Mouse (Mus musculus) midbrain, postnatal 0 days (tissue): ENCODE results near the gene Ubash3b. TPM values are rescaled to one million over a fixed set of nuclear protein-coding genes. Genes with fewer than 3 reads are reported as not detected.

Experiments used
- ATAC-seq: fragments of 200-750 bp; cut with Nextera tagmentation; 2 replicates; pipeline ENCODE4 v1.8.0; 2017; ENCODE audit warnings: moderate number of reproducible peaks, mild to moderate bottlenecking, moderate TSS enrichment, moderate library complexity; ENCODE audit not compliant: low FRiP score
- DNase-seq: peaks from one replicate; pipeline ENCODE4 v3.0.0-alpha.2; 2015; ENCODE audit warnings: low spot score
- H3K27ac ChIP-seq: fragments of 300-500 bp; sonication (generic); 2 replicates; pipeline ENCODE4 v1.5.1; 2014; ENCODE audit warnings: low read depth, mild to moderate bottlenecking, low read length, mixed read lengths
- H3K27me3 ChIP-seq: fragments of 300-500 bp; sonication (generic); 2 replicates; pipeline ENCODE4 v1.6.1; 2014; ENCODE audit warnings: low read length, control low read depth, mixed read lengths; ENCODE audit not compliant: insufficient read depth
- H3K36me3 ChIP-seq: fragments of 300-500 bp; sonication (generic); 2 replicates; pipeline ENCODE4 v1.6.1; 2014; ENCODE audit warnings: low read length, control low read depth, mixed read lengths; ENCODE audit not compliant: insufficient read depth
- H3K4me1 ChIP-seq: fragments of 300-500 bp; sonication (generic); 2 replicates; pipeline ENCODE4 v1.6.1; 2014; ENCODE audit warnings: mild to moderate bottlenecking, control low read depth, antibody characterized with exemption, low read length, mixed read lengths; ENCODE audit not compliant: insufficient read depth
- H3K4me2 ChIP-seq: fragments of 300-500 bp; sonication (generic); 2 replicates; pipeline ENCODE4 v1.6.1; 2014; ENCODE audit warnings: low read depth, mild to moderate bottlenecking, low read length, mixed read lengths; ENCODE audit not compliant: poor library complexity, severe bottlenecking
- H3K4me3 ChIP-seq: fragments of 300-500 bp; sonication (generic); 2 replicates; pipeline ENCODE4 v1.5.1; 2014; ENCODE audit warnings: low read depth, mild to moderate bottlenecking, low read length, moderate library complexity
- H3K9ac ChIP-seq: fragments of 300-500 bp; sonication (generic); replicated peaks from 2 replicates; pipeline ENCODE4 v1.6.1; 2014; ENCODE audit warnings: mild to moderate bottlenecking, low read length, moderate library complexity, mixed read lengths; ENCODE audit not compliant: poor library complexity, severe bottlenecking
- H3K9me3 ChIP-seq: fragments of 300-500 bp; sonication (generic); 2 replicates; pipeline ENCODE4 v1.6.1; 2016; ENCODE audit warnings: low read length, control low read depth
- CTCF ChIP-seq: IDR thresholded peaks from 2 replicates; pipeline ENCODE4 v1.5.1; 2016; ENCODE audit warnings: antibody characterized with exemption, mild to moderate bottlenecking
- WGBS: fragments of 180-500 bp; shearing (Covaris S2); extraction: QIAGEN DNeasy Blood & Tissue Kit; methylation state at CpG from one replicate; pipeline ENCODE4 v1.1.7; 2014; 5-methylcytosine and 5-hydroxymethylcytosine counted together
- polyA plus RNA-seq: library from polyadenylated mRNA; unstranded; fragments of >200 nt; fragmentation: Nextera tagmentation; extraction: Ambion mirVana; gene quantifications from 2 replicates; pipeline ENCODE4 v1.2.1, GENCODE M21; 2015
- total RNA-seq: library from RNA; depleted of rRNA; stranded (reverse); fragments of >200 nt; gene quantifications from 2 replicates; pipeline ENCODE4 v1.2.3, GENCODE M21; 2014

Gene Ubash3b
- total and polyA plus RNA-seq, 2 experiments from 2014 or later: 23.1 to 32.3 TPM

- Histone ChIP-seq H3K27ac (no peak overlapping the region), H3K4me1 (no peaks in the 10 kb centered on the region), H3K4me3 (no peak overlapping the region), H3K36me3 (no peaks in the 10 kb centered on the region), H3K9me3 (no peaks in the 10 kb centered on the region), H3K4me2 (no peak overlapping the region), H3K27me3 (no peaks in the 10 kb centered on the region), H3K9ac (no peak overlapping the region)
- no peak for DNase-seq
- 95% methylated on average over 12 of the region's 12 CpGs for WGBS
- no peak for ATAC-seq
- TF ChIP-seq CTCF: no peak
These were observed 69.5 kb downstream of the Ubash3b start for GRCm38 (mm10) chr9:41091993-41092392.

- H3K4me2 ChIP-seq: no peak overlapping the region
- DNase-seq: no peak
- no peaks in the 10 kb centered on the region for H3K27me3 ChIP-seq
- no peak for ATAC-seq
- H3K4me1 ChIP-seq: no peaks in the 10 kb centered on the region
- no peak overlapping the region for H3K4me3 ChIP-seq
- no peaks in the 10 kb centered on the region for H3K9me3 ChIP-seq
- H3K27ac ChIP-seq: no peak overlapping the region
- no peak overlapping the region for H3K9ac ChIP-seq
- 93% methylated on average over 7 of the region's 7 CpGs for WGBS
- TF ChIP-seq CTCF: no peak
- H3K36me3 ChIP-seq: no peaks in the 10 kb centered on the region
These were observed 70.3 kb downstream of the Ubash3b start for GRCm38 (mm10) chr9:41091187-41091586.

GRCm38 (mm10) chr9:41087831-41088383 lies 73.6 kb downstream of the Ubash3b start:
- Histone ChIP-seq H3K4me2 (no peak overlapping the region), H3K9ac (no peak overlapping the region), H3K9me3 (no peaks in the 10 kb centered on the region), H3K27ac (no peak overlapping the region), H3K4me1 (no peaks in the 10 kb centered on the region), H3K27me3 (no peaks in the 10 kb centered on the region), H3K4me3 (no peak overlapping the region), H3K36me3 (no peaks in the 10 kb centered on the region)
- no peak for ATAC-seq
- WGBS: 74% methylated on average over 9 of the region's 9 CpGs
- no peak for TF ChIP-seq CTCF
- no peak for DNase-seq

- Histone ChIP-seq H3K9ac (no peak overlapping the region), H3K4me2 (no peak overlapping the region), H3K27me3 (no peaks in the 10 kb centered on the region), H3K4me3 (no peak overlapping the region), H3K36me3 (no peaks in the 10 kb centered on the region), H3K27ac (no peak overlapping the region), H3K9me3 (no peaks in the 10 kb centered on the region), H3K4me1 (no peaks in the 10 kb centered on the region)
- TF ChIP-seq CTCF: no peak
- WGBS: 50% methylated on average over 11 of the region's 11 CpGs
- DNase-seq (no peak), ATAC-seq (no peak)
These were observed 77.2 kb downstream of the Ubash3b start for GRCm38 (mm10) chr9:41084191-41084901.

GRCm38 (mm10) chr9:41083386-41084055 lies 78.0 kb downstream of the Ubash3b start:
- no peaks in the 10 kb centered on the region for H3K27me3 ChIP-seq
- no peak overlapping the region for H3K4me3 ChIP-seq
- TF ChIP-seq CTCF: no peak
- H3K9me3 ChIP-seq: no peaks in the 10 kb centered on the region
- DNase-seq (no peak), ATAC-seq (no peak)
- no peaks in the 10 kb centered on the region for H3K36me3 ChIP-seq
- WGBS: 87% methylated on average over 6 of the region's 6 CpGs
- H3K4me2 ChIP-seq: no peak overlapping the region
- H3K4me1 ChIP-seq: no peaks in the 10 kb centered on the region
- no peak overlapping the region for H3K9ac ChIP-seq
- H3K27ac ChIP-seq: no peak overlapping the region

- no peaks in the 10 kb centered on the region for H3K4me1 ChIP-seq
- 90% methylated on average over 3 of the region's 3 CpGs for WGBS
- no peaks in the 10 kb centered on the region for H3K9me3 ChIP-seq
- H3K27ac ChIP-seq: no peak overlapping the region
- no peak overlapping the region for H3K9ac ChIP-seq
- no peaks in the 10 kb centered on the region for H3K27me3 ChIP-seq
- no peak for DNase-seq
- H3K4me2 ChIP-seq: no peak overlapping the region
- H3K36me3 ChIP-seq: no peaks in the 10 kb centered on the region
- TF ChIP-seq CTCF: no peak
- no peak for ATAC-seq
- H3K4me3 ChIP-seq: no peak overlapping the region
These were observed 78.6 kb downstream of the Ubash3b start for GRCm38 (mm10) chr9:41082891-41083290.
